Mouse (Mus musculus) midbrain, embryonic 14.5 days (tissue): ENCODE results near the gene Abtb2. TPM values are rescaled to one million over a fixed set of nuclear protein-coding genes. Genes with fewer than 3 reads are reported as not detected.

Experiments used
- ATAC-seq: fragments of 200-750 bp; cut with Nextera tagmentation; 2 replicates; pipeline ENCODE4 v1.8.0; 2017; ENCODE audit warnings: moderate number of reproducible peaks, moderate library complexity; ENCODE audit not compliant: low FRiP score, low TSS enrichment
- DNase-seq: peaks from one replicate; pipeline ENCODE4 v3.0.0-alpha.2; 2015
- H3K27ac ChIP-seq: fragments of 300-500 bp; sonication (generic); replicated peaks from 2 replicates; pipeline ENCODE4 v1.5.1; 2014; ENCODE audit warnings: mild to moderate bottlenecking, low read depth, low read length, moderate library complexity
- H3K27me3 ChIP-seq: fragments of 300-500 bp; sonication (generic); 2 replicates; pipeline ENCODE4 v1.6.1; 2014; ENCODE audit warnings: low read length, control low read depth, mixed read lengths; ENCODE audit not compliant: control insufficient read depth, insufficient read depth
- H3K36me3 ChIP-seq: fragments of 300-500 bp; sonication (generic); 2 replicates; pipeline ENCODE4 v1.6.1; 2014; ENCODE audit warnings: low read length, control low read depth; ENCODE audit not compliant: control insufficient read depth, insufficient read depth
- H3K4me1 ChIP-seq: fragments of 300-500 bp; sonication (generic); 2 replicates; pipeline ENCODE4 v1.6.1; 2014; ENCODE audit warnings: mild to moderate bottlenecking, antibody characterized with exemption, low read length, control low read depth; ENCODE audit not compliant: control insufficient read depth, insufficient read depth
- H3K4me2 ChIP-seq: fragments of 300-500 bp; sonication (generic); 2 replicates; pipeline ENCODE4 v1.6.1; 2014; ENCODE audit warnings: mild to moderate bottlenecking, low read length, moderate library complexity
- H3K4me3 ChIP-seq: fragments of 300-500 bp; sonication (generic); replicated peaks from 2 replicates; pipeline ENCODE4 v1.5.1; 2014; ENCODE audit warnings: low read depth, low read length
- H3K9ac ChIP-seq: fragments of 300-500 bp; sonication (generic); replicated peaks from 2 replicates; pipeline ENCODE4 v1.6.1; 2014; ENCODE audit warnings: mild to moderate bottlenecking, low read length, moderate library complexity
- H3K9me3 ChIP-seq: fragments of 300-500 bp; sonication (generic); 2 replicates; pipeline ENCODE4 v1.6.1; 2016; ENCODE audit warnings: low read length, control low read depth, mixed read lengths; ENCODE audit not compliant: control insufficient read depth
- WGBS: fragments of 180-500 bp; shearing (Covaris S2); extraction: QIAGEN DNeasy Blood & Tissue Kit; methylation state at CpG from one replicate; pipeline ENCODE4 v1.1.7; 2014; 5-methylcytosine and 5-hydroxymethylcytosine counted together
- polyA plus RNA-seq: library from polyadenylated mRNA; unstranded; fragments of >200 nt; fragmentation: Nextera tagmentation; extraction: Ambion mirVana; gene quantifications from 2 replicates; pipeline ENCODE4 v1.2.1, GENCODE M21; 2014

The Abtb2 gene
- polyA plus RNA-seq, 1 experiment from 2014 or later: 10.2 TPM

DNA sequence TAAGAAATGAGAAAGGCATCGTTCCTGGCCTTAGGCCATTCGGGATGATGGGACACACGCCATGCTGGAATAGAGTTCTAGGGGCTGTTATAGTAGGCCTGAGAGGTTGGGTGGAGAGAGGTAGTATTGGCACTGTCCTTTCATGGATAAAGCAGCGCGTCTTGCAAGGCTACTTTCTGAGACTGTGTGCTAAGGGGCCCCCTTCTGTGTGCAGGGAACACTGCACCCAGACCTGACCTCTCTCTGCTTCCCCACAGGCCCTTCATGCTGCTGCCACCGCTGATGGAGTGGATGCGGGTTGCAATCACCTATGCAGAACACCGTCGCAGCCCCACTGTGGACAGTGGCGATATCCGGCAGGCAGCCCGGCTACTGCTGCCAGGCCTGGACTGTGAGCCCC, 134.4 kb downstream of the Abtb2 start:
- 79% methylated on average over 12 of the region's 12 CpGs for WGBS
- Histone ChIP-seq H3K4me2 (no peak overlapping the region), H3K36me3 (peaks cover 12% of the 10 kb centered on the region; the same call in 1 of the 2 replicates), H3K4me3 (no peak overlapping the region), H3K9ac (no peak overlapping the region), H3K4me1 (no peaks in the 10 kb centered on the region), H3K9me3 (no peaks in the 10 kb centered on the region), H3K27me3 (no peaks in the 10 kb centered on the region), H3K27ac (no peak overlapping the region)
- DNase-seq: peak; percentile 40
- 0 out of 2 replicates have a peak, but pooled peaks have one; percentile 37 for ATAC-seq

DNA sequence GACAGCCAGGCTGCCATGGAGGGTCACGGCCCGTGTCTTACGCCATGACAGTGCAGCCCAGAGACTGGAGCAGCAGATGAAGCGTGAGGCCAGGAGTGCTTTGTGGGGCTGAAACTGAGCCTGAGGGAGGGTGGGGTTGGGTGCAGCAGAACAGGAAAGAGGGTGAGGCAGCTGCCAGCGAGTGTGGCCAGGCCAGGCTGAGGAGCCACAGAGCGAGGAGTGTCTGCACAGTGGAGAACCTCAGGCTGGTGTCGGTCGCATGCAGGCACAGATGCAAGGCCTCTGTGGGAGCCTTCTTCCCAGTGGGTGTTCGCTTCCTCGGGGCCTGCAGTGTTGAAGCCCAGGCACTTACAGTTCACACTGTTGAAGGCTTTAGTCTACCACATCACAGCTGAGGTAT, 137.2 kb downstream of the Abtb2 start:
- no peak for ATAC-seq
- DNase-seq: no peak
- no peaks in the 10 kb centered on the region for H3K9me3 ChIP-seq
- no peak overlapping the region for H3K4me2 ChIP-seq
- no peak overlapping the region for H3K4me3 ChIP-seq
- H3K27me3 ChIP-seq: no peaks in the 10 kb centered on the region
- H3K36me3 ChIP-seq: peaks cover 18% of the 10 kb centered on the region
- 85% methylated on average over 10 of the region's 10 CpGs for WGBS
- H3K9ac ChIP-seq: no peak overlapping the region
- H3K4me1 ChIP-seq: no peaks in the 10 kb centered on the region; the same call in 1 of the 2 replicates
- H3K27ac ChIP-seq: no peak overlapping the region

DNA sequence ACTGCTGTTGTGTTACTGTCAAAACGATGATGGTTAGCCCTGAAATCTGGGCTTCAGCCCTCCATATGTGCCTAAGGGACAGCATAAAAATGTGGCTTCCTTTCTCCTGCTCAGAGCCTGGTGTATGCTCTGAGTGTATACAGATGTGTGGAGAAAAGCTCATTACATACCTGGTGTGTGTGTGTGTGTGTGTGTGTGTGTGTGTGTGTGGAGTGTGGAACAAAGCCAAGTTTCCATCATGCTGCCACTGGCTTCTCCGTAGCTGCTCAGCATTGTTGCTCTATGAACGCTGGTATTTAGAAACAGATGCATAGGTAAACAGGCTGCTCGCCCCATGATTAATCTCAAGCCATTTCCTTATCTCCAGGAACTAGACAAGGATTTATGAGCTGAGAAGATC, 137.8 kb downstream of the Abtb2 start:
- Histone ChIP-seq H3K4me1 (no peaks in the 10 kb centered on the region; the same call in 1 of the 2 replicates), H3K9ac (no peak overlapping the region), H3K27ac (no peak overlapping the region), H3K4me3 (no peak overlapping the region), H3K27me3 (no peaks in the 10 kb centered on the region), H3K36me3 (peaks cover 22% of the 10 kb centered on the region), H3K4me2 (no peak overlapping the region), H3K9me3 (no peaks in the 10 kb centered on the region)
- no peak for DNase-seq
- WGBS: 73% methylated on average over 4 of the region's 4 CpGs
- no peak for ATAC-seq

DNA sequence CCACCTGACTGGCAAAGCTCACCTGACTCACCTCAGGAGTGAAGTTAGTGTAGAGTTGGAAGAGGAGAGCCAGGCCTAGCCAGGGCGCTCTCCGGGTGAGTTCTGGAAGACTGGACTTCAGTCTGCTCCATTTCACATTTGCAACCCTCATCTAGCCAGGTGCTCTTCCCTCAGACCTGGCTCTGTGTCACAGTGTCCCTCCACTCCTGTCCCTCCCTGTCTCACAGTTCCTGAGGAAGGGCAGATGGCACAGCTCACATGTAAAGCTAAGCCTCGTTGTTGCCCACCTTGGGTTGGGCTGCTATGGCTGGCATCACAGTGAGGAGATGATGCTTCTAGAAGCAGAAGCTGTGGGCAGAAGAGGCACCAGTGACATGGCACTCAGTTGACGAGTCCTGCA, 139.7 kb downstream of the Abtb2 start:
- WGBS: 85% methylated on average over 4 of the region's 4 CpGs
- H3K4me1 ChIP-seq: no peaks in the 10 kb centered on the region; the same call in 1 of the 2 replicates
- H3K4me3 ChIP-seq: no peak overlapping the region
- no peak overlapping the region for H3K4me2 ChIP-seq
- no peak overlapping the region for H3K27ac ChIP-seq
- H3K9me3 ChIP-seq: no peaks in the 10 kb centered on the region
- ATAC-seq (peak; percentile 9; the same call in 1 of the 2 replicates), DNase-seq (no peak)
- H3K9ac ChIP-seq: no peak overlapping the region
- H3K27me3 ChIP-seq: no peaks in the 10 kb centered on the region
- peaks cover 33% of the 10 kb centered on the region for H3K36me3 ChIP-seq

DNA sequence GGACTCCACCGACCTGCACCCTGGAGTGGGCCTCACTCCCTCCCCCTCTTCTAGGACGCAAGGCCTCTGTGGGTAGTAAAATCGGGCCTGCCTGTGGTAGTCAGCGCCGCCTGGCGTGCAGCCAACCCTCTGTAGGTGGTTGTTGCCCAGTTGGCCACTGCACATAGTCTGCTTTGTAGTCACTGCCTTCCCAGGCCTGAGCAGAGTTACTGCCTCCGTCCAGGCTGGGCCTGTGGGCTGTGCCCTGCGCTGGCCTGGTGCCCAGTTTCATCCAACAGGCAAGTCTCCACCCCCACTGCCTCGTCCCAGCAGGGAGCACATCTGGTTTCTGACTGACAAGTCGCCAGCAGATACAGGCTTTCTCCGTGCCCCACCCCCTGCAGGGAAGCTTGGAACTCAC, 140.1 kb downstream of the Abtb2 start:
- no peak overlapping the region for H3K27ac ChIP-seq
- WGBS: 39% methylated on average over 11 of the region's 11 CpGs
- no peak overlapping the region for H3K4me2 ChIP-seq
- ATAC-seq (peak; percentile 72), DNase-seq (peak; percentile 71)
- H3K27me3 ChIP-seq: no peaks in the 10 kb centered on the region
- H3K9ac ChIP-seq: no peak overlapping the region
- peaks cover 36% of the 10 kb centered on the region for H3K36me3 ChIP-seq
- no peaks in the 10 kb centered on the region; the same call in 1 of the 2 replicates for H3K4me1 ChIP-seq
- H3K4me3 ChIP-seq: no peak overlapping the region
- H3K9me3 ChIP-seq: no peaks in the 10 kb centered on the region

DNA sequence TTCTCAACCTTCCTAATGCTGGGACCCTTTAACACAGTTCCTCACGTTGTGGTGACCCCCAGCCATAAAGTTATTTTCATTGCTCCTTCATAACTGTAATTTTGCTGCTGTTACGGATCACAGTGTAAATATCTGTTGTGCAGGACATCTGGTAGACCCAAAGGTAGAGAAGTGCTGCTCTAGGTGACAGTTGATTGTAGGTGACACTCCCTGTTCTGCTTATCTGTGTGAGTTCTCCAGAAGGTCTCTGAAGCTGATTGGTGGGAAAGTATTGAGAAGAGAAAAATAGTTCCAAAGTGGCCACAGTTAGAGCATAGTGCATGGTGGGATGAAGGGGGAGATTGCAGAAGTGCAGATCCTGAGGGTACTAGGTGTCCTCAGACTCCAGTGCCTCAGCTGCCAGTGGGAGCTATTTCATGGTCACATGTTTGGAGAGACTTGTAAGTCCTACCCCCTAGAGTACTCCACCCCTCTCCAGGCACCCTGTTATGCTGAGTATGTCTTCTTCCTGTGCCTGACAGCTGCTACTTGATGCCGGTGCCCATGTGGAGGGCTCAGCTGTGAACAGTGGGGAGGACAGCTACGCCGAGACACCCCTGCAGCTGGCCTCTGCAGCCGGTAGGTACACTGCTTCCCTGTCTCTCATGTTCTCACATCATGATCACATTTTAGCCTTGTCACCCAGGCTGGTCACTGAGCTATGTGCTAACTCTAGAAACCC, 141.1 kb downstream of the Abtb2 start:
- no peaks in the 10 kb centered on the region; the same call in 1 of the 2 replicates for H3K4me1 ChIP-seq
- 83% methylated on average over 6 of the region's 6 CpGs for WGBS
- peaks cover 43% of the 10 kb centered on the region for H3K36me3 ChIP-seq
- no peak overlapping the region for H3K4me3 ChIP-seq
- H3K27ac ChIP-seq: no peak overlapping the region
- no peaks in the 10 kb centered on the region for H3K9me3 ChIP-seq
- H3K9ac ChIP-seq: no peak overlapping the region
- ATAC-seq (no peak), DNase-seq (no peak)
- H3K27me3 ChIP-seq: no peaks in the 10 kb centered on the region
- H3K4me2 ChIP-seq: no peak overlapping the region

DNA sequence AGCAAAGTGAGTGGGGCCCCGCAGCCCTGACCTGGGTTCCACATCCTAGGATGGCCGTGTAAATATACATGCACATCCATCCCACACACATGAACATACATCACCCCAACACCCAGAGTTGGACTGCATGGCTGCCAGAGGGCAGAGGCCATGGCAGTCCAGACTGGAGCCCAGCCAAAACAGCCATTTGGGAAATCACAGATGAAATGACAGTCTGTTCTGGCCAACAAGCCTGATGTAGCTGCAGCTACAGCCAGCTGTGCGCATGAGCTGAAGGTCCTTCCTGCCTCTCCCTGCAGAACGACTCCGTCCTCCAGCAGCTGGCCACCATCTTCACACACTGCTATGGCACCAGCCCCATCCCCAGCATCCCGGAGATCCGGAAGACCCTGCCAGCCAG, 144.7 kb downstream of the Abtb2 start:
- Histone ChIP-seq H3K27me3 (no peaks in the 10 kb centered on the region), H3K27ac (no peak overlapping the region), H3K9me3 (no peaks in the 10 kb centered on the region), H3K4me1 (no peaks in the 10 kb centered on the region; the same call in 1 of the 2 replicates), H3K4me2 (no peak overlapping the region), H3K9ac (no peak overlapping the region), H3K4me3 (no peak overlapping the region), H3K36me3 (peaks cover 53% of the 10 kb centered on the region)
- ATAC-seq (no peak), DNase-seq (no peak)
- WGBS: 93% methylated on average over 7 of the region's 7 CpGs

DNA sequence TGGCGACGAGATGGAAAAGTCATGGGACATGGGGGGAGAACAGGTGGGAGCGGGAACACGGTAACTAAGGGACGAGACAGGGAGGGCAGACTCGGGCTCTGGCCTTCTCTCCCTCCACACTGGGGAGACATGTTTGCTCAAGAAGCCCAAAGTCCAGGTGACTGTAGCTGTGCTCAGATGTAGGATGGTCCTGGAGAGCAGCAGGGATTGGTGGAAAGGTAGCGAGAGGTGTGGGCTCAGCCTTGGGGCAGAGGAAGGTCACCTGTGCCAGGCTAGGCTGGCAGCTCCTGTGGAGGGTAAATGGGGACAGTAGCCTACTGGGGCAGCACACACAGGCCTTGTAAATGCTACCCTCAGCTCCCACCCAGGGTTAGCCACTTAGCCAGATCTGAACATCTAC, 147.7 kb downstream of the Abtb2 start:
- Histone ChIP-seq H3K27me3 (no peaks in the 10 kb centered on the region), H3K27ac (no peak overlapping the region), H3K4me2 (no peak overlapping the region), H3K9ac (no peak overlapping the region), H3K4me1 (no peaks in the 10 kb centered on the region), H3K36me3 (peaks cover 64% of the 10 kb centered on the region), H3K4me3 (no peak overlapping the region), H3K9me3 (no peaks in the 10 kb centered on the region)
- ATAC-seq: no peak
- DNase-seq: no peak
- 92% methylated on average over 7 of the region's 7 CpGs for WGBS

DNA sequence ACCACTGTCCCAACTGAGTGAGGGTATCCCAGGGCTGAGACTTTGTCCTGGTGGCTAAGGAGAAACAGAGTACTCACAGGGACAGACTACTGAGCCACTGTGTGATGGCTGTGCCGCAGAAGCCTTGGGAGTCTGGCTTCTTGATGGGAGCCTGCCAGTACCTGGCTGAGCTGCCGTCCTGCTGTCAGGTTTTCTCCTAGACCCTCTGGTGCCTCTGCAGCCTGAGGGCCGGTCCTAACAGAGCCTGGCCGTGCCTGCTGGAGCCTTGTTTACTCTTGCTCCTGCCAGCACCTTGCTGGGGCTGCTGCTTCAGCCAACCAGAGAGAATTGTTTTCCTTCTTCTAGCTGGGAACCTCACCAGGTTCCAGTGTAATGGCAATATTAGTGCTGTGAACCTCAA, 148.3 kb downstream of the Abtb2 start:
- 74% methylated on average over 4 of the region's 4 CpGs for WGBS
- H3K9ac ChIP-seq: no peak overlapping the region
- H3K4me1 ChIP-seq: no peaks in the 10 kb centered on the region
- H3K4me3 ChIP-seq: no peak overlapping the region
- DNase-seq (no peak), ATAC-seq (no peak)
- no peaks in the 10 kb centered on the region for H3K9me3 ChIP-seq
- no peak overlapping the region for H3K27ac ChIP-seq
- H3K36me3 ChIP-seq: peaks cover 61% of the 10 kb centered on the region
- no peak overlapping the region for H3K4me2 ChIP-seq
- H3K27me3 ChIP-seq: no peaks in the 10 kb centered on the region
